Mouse (Mus musculus) frontal cortex, adult (tissue): ENCODE results near the gene Hyal4.

Experiments used
- ATAC-seq: cut with Nextera tagmentation; 2 replicates; pipeline ENCODE4 v1.9.2; 2017; ENCODE audit warnings: mild to moderate bottlenecking, moderate library complexity, mixed read lengths; ENCODE audit not compliant: low TSS enrichment

The Hyal4 gene

DNA sequence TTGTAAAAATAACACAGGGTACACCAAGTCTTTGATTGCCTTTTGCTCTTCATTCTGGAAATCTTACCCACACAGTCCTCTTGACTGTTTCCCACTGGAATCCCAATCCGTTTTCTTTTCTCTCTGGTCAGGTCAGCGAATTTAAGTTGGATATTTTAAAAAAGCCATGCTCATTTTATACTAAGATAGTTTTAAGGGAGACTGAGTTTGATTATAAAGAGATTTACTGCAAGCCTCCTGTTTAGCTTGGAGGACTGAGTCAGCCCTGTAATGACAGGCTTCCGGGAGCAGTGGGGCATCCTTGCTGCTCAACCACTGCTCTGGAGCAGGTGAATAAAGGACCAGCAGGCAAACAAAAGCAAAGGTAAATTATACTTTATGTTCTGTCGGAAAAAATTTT lies at the start of gene Hyal4:
Gene Hyal4, plus strand, starts transcription at position 301 of the 400 bp plus-strand sequence.
- no peak for ATAC-seq

- ATAC-seq, result no peak
Measured at GRCm38 (mm10) chr6:24707090-24707489, 41.0 kb upstream of the Hyal4 start.

GRCm38 (mm10) chr6:24707499-24707898 lies 40.6 kb upstream of the Hyal4 start:
- ATAC-seq, result no peak

GRCm38 (mm10) chr6:24721317-24722099 lies 26.6 kb upstream of the Hyal4 start:
- ATAC-seq, result peak; percentile 77

DNA sequence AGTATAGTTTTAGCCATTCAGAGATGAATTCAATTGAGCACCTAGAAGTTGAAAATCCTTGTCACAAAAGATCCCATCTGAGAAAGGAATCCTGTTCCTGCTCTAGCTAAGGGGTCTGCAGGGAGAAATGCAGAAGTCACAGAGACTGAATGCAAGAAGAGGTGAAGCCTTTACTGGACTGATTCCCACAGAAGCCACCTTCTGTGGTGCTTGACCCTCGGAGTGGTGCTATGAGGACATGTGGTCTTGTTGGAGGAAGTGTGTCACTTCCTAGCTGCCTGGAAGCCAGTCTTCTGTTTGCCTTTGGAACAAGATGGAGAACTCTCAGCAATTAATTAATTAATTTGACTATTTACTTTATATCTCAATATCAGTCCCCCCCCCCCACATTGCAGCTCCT lies 20.0 kb upstream of the Hyal4 start:
- no peak for ATAC-seq

GRCm38 (mm10) chr6:24732945-24733344 lies 15.2 kb upstream of the Hyal4 start, which contains the start of gene Hyal6:
Hyal6 (plus strand) TSS chr6:24733245.
- ATAC-seq, result no peak

- ATAC-seq, result no peak
Measured at GRCm38 (mm10) chr6:24734565-24734964, 13.6 kb upstream of the Hyal4 start.

DNA sequence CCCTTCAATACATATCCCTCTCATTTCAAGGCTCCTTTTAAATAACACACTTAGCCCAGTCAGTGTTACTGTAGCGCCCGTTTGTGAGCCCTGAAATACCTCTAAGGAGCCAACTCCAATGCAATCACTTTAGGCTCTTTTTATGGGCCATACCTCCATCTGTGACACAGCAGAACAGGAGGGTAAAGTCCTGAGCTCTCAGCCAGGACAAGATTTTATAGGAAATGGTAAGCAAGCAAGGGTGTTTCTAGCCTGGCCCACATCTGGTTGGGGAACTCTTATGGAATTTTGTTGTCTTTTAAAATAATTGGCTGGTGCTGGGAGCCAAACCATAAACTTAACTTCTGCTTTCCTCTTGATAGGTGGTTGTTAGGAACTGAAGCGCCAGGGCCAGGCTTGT lies 11.2 kb downstream of the Hyal4 start:
- ATAC-seq, result no peak

- no peak for ATAC-seq
Measured at GRCm38 (mm10) chr6:24766261-24766660, 18.1 kb downstream of the Hyal4 start.

DNA sequence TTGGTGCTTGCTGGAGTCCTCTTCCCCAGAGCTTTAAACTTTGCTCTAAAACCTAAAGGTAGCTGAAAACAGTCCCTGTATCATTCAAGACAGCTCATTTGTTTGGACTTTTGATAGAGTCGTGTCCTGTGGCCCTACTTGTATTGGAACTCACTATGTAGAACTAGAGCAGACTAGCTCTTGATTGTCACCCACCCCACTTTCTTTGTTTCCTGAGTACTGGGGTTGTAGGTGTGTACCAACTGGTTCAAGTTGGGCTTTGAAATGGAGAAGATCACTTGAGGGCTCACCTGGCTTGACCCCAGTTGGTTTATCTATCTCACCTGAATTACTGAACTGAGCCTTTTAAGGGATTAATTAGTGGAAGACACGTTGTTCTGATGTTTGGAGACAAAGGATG lies 31.1 kb downstream of the Hyal4 start:
- no peak for ATAC-seq

- no peak for ATAC-seq
Measured at GRCm38 (mm10) chr6:24790888-24791287, 42.8 kb downstream of the Hyal4 start, which contains the start of gene Spam1. Spam1 (plus strand) TSS chr6:24791188.
